Mouse (Mus musculus) adrenal gland, postnatal 4 days (tissue): ENCODE measurements around the gene Tagap1. TPM values are rescaled to one million over a fixed set of nuclear protein-coding genes. Genes with fewer than 3 reads are reported as not detected.
"Not testable (repeated sequence)": the region's sequence is repeated elsewhere in the genome, so short reads cannot be mapped to it uniquely, and the experiment has no call there.

Experiments
- DNase-seq, 2 experiments: peaks; one replicate each; pipeline ENCODE4 v3.0.0; 2021 to 2022; ENCODE audit warnings: low spot score in 2 of 2, mixed read lengths in 2 of 2
- total RNA-seq, 2 experiments: library from RNA; stranded (reverse); gene quantifications; 2 replicates each; pipeline ENCODE4 v1.2.3; 2021

Gene Tagap1
- total RNA-seq, 2 experiments from 2014 or later, result 23.2 to 24.2 TPM

DNA sequence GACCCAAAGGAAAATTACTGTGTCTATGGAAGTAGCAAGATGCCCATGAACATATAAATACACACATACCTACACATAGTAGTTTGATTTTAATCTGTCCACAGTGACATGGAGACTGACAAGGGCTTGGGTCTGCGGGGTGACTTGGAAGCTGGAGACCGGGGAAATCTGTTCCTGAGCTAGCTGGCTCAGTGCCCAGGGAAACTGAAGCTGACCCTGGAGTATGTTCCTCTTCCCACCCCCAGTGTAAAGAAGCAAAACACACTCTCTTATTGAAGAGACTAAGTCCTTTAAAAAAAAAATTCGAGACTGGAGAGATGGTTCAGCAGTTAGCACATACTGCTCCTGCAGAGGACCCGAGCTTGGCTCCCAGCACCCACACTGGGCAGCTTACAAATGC, 2.0 kb upstream of the Tagap1 start:
- DNase-seq, result not testable (repeated sequence)

DNA sequence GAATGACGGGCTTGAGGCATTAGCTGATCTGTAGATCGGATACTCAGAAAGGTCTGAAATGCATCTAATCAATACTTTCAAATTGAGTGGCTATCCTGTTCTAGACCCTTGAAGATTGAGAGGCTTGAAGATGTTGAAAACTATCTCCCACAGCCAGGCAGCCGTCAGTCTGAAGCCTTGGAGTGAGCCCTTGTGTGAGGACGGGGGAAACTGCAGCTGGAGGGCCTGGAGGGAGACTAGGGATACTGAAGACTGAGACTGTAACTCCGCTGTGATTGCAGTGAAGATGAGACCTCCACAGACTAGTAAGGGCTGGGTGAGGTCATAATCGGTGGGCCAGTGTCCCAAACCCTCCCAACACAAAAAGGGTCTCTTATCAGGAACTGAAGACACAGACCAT, 1.4 kb upstream of the Tagap1 start:
- DNase-seq, result not testable (repeated sequence)

DNA sequence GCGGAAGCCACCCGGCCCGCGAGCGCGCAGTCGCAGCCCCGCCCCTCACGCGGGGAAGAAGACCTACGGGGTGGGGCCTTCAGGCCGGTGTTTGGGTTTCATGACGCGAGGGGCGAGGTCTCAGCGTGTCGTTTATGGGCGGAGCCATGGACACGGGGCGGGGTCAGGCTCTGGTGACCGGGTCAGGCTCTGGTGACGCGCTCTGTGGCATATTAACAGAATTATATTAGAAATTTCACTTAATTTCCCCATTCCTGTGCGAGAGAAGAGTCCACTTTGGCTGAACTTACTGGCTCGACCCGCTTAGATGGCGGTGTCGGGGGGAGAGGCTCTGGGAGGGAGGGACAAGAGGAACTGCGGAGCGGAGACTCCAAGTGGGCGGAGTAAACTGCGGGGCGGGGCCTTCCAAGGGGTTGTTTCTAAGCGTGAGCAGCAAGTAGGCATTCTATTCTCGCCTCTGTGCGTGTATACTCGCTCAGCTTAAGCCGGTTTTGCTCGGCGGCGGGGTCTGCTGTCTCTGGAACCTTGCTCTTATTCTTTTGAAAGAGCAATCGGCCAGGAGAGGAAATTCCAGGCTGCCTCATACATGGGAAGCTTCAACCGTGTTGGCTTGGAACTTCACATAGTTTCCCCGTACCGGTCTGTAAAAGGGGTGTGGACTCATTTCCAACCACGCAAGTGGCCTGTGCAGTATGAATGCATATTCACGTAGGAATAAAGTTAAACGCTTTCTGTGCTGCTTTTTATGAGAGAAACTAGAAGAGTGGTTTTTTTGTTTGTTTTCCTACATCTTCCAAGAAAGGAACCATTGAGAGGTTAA, 435 bp upstream of the Tagap1 start:
- not testable (repeated sequence) for DNase-seq

DNA sequence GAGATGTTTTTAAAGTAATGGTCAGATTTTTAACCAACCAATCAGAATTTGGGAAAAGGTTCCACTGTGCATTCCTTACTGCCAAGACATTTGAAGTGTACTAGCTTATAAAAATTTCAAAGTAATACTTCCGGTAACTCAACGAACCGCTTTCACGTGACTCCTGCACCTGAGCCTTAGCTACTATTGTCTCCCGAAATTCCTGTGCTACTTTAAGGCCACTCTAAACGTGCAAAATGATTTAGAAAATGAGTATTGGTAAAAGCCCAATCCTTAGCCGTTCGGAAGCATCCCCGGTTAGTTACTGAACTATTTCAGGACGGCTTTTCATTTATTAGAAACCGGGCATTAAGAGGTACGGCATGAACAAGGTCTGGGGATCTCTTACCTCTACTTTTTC, 607 bp downstream of the Tagap1 start:
- DNase-seq, result not testable (repeated sequence)

DNA sequence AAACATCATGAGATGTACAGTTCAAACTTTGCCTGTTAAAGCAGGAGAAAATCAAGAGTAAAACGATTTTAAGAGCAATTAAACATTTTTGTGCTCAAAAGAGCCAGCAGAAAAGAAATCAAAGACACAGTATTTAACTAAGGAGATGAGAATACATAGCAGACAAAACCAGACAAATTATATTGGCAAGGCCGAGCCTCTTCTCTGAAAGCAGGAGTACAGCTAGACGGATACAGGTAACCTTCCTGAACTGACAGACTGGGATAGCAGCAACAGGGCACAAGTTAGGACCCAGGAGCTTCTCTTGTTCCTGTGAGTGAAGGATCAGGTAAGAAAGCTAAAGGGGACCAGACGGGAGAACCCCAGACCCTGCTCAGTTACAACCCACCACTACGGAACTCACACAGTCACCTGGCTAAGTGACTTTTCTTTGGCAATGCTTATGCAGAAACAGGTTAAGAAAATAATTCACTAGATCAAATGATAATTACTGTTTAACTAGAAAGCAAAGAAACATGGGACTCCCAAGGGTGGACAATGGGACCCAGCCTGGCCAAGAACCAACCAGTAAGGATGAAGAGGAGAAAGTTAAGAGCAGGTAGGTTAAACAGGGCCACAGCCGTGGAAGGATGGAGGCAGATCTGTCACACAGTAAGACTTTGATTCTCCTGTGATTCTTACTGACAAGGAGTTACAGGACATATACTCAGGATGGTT, 1.3 kb downstream of the Tagap1 start:
- not testable (repeated sequence) for DNase-seq

DNA sequence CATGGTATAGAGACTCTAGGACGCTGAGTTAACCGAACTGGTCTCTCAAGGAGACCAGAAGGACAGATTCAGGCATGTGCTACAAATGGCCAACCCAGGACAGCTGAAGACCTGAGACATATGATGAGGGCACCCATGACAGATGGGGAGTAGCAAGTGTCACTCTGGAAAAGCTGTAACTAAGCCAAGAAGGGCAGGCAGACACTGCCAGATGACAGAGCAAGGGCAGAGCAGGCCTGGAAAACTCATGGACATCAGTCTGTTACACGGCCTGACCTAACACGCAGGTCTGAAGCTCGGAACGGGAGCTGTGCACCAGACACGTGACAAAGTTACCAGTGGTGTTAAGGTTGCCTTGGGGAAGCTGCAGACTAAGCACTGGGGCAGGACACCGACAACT, 2.1 kb downstream of the Tagap1 start:
- not testable (repeated sequence) for DNase-seq

DNA sequence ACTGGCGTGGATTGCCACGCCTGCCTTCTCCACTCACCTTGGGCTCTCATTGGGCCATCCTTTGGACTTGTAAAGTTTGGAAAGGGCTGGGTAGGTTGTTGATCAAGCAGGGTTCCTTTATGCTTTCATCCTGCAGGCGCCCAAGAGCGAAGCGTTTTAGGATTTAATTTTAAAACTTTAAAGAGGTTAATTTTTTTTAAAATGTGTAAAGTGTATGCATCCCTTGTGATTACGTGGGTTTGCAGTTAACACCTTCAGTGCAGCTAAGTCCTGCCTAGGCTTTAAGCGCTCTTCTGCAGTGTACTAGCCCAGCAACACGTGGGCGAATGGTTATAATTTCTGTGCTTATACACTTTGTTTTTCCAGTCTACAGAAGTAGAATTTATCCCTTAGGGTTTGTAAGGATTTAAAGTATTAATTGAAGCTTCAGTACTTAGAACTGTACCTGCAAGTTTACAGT, 12.2 kb downstream of the Tagap1 start:
- DNase-seq, result not testable (repeated sequence)

DNA sequence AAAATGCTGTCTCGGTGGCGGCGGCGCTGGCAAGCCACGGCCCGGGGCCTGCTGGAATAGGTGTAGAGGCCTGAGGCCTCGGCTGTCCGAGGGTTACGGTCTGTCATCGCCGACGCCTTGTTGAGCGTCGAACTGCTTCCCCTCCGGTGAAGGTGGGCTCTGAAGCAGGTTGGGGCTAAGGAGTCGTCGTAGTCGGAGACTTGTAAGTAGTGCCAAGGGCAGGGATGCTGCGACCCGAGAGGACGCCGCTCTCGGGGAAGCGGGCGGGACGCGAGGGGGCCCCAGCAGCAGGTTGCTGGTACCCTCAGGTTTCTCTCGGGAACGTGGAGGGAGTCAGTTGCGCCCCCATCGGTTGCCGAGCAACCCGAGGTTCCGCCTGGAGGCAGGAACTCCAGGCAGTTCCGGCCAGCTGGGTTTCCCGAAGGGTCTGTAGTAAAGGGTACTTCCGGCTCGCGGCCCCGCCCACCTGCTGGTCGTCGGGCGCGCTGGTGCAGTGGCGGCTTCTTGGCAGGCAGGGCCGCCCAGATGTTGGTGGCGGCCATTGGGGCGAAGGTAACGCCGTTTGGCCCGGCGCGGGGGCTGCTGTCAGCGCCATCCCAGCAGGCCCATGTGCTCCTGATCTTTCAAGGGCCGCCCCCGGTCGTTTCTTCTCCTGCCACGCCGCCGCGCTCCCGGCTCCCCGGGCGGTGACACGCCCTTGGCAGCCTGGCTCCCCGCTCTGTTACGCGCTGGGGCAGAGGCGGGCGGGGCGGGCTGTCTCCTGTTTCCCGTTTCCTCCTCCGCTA, 12.8 kb downstream of the Tagap1 start, which contains the start of gene Rsph3b:
Rsph3b (minus strand) TSS at position 699 of the 785 bp plus-strand sequence.
- DNase-seq, result peak; percentile 62 to 67

DNA sequence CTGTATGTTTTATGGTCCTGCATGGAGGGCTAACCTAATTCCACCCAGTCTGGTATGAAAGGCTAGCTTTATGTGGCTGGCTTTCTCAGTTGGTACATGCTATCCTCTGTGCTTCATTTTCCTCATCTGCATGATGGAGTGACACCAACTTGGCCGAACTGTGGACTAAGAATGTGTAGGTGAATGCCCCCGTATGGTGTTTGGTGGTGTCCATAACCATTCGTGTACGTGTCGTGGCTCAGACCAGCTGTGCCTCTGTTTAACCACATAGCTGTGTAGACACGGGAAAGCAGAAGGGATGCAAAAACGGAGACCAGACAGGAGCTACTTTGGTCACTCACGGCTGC, 13.3 kb downstream of the Tagap1 start:
- not testable (repeated sequence) for DNase-seq

DNA sequence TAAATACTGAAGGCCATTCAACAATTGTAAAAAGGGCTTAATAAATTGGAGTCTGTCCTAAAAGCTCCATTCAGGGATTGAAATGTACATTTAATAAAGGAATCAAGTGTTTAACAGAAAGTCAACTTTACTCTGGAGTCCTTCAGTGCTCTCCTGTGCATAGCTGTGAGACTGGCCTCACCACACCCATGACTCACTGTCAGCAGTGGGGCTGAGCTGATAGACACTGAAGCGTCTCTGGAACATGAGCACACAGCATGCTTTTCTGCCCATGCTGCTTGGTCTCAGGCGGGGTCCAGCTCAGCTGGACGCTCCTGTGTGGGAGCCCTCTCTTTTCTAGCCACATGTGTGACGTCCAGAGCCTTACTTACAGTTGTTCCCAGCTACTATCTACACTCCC, 18.4 kb downstream of the Tagap1 start:
- DNase-seq, result not testable (repeated sequence)

DNA sequence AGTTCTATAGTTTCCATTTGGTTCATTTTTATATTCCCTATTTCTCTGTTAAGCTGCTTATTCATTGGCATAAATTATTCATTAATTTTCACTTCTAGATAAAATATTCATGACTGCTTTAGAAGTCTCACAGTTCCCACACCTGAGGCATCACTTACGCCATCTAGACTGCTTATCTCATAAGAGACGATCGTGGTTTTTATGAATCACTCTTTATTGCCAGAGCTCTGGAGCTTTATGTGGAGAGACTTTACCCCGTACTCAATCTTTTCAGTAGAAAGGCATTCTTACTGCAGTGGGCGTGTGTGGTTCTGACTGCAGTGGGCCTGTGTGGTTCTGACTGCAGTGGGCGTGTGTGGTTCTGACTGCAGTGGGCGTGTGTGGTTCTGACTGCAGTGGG, 29.3 kb downstream of the Tagap1 start:
- DNase-seq, result not testable (repeated sequence)

DNA sequence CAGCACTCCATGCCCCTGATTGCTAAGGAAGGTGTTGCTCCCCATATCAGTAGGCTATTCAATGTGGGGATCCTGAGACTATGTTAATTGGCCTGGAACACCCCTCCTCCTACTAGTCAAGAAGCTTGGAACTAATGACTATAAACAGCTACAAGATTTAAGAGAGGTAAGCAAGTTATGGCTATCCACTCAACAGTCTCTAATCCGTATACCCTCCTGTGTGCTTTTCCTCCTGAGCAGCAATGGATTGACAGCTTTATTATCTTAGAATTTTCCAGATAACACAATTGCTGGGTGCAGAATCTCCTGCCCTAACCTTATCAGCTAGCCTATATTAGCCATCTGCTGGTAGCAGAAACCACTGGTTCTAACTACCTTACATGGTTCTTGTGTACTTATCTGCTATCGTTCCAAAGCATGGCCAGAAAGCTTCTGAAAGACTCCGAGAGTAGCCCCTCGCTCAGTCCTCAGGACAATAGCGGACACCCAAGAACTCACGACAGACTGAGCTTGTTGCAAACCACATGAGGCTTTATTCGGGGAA, 40.5 kb downstream of the Tagap1 start:
- not testable (repeated sequence) for DNase-seq

DNA sequence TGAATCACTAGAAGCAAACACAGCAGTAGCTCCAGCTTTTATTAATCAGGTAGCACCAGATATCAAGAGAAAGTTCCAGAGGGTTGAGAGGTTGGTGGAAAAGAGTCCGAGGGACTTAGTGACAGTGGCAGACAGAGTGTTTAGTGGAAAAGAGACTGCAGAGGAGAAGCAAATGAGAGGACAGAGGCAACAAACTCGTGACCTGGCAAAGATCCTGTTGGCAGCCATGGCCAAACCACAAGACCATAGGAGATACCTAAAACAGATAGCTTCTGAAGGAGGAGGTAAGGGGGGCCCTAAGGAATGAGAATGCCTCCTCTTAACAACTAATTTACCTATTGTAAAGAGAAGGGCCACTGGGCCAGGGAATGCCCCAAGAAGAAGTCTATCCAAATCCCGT, 41.6 kb downstream of the Tagap1 start:
- DNase-seq, result not testable (repeated sequence)

DNA sequence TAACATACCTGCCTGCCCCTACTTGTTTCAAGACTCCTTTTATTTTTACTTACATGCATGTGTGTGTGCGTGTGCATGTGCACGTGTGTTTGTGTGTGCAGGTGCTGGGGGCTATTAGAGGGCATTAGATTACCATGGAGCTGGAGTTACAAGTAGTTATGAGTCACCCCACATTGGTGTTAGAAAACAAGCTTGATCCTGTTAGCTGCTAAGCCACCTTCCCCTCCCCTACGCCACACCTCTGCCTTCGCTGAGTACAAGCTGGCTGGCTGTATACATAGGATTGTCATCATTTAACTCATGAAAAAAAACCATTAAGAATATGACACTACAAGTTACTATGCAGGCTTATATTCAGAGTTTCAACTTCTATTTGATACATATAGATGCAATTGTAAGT, 45.7 kb downstream of the Tagap1 start:
- not testable (repeated sequence) for DNase-seq

DNA sequence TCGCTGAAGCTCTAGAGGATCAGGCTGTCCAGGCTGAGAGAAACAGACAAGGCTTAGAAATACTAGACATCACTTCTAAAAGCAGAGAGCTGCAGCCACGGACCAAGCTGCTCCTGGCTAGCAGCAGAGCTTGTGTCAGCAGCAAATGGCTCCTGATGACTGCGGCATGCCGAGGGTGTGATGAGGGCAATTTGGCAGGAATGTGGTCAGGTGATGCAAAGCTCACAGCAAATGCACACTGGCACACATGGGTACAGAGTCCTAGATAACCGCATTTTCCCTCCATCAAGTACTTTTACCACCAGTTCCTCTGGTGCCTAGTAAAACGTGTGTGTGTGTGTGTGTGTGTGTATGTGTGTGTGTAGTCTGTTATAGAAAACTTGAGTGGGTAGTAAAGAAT, 46.9 kb downstream of the Tagap1 start:
- DNase-seq, result not testable (repeated sequence)

Other genes starting within 250 kb of the Tagap1 start
- 10 to 100 TPM; 23.7 to 60.5 TPM for gene Ezr, start 178.4 kb downstream of the Tagap1 start, total RNA-seq
- gene Rsph3b, start 12.5 kb downstream of the Tagap1 start, total RNA-seq, result 10 to 100 TPM; 38.7 to 41.4 TPM
- 100 to 1,000 TPM; 419 to 423 TPM for gene Rnaset2b, start 9.5 kb upstream of the Tagap1 start, total RNA-seq
- gene Gm49721, start 17.7 kb upstream of the Tagap1 start, total RNA-seq, result under 1 TPM; 0.37 to 0.45 TPM
- not detected for gene Gm1604a, start 64.4 kb upstream of the Tagap1 start, total RNA-seq
- 10 to 100 TPM; 18.7 to 22.6 TPM for gene Rps6ka2, start 209.0 kb upstream of the Tagap1 start, total RNA-seq